Mouse (Mus musculus) activated CD4-positive, CD25-positive, alpha-beta regulatory T cell, adult 4 months (primary cell): ENCODE measurements around the gene Krt20. TPM values are rescaled to one million over a fixed set of nuclear protein-coding genes. Genes with fewer than 3 reads are reported as not detected.

ENCODE experiments used
- ATAC-seq: one replicate; pipeline ENCODE4 v1.8.0; 2017
- polyA plus RNA-seq, 2 experiments: library from polyadenylated mRNA; unstranded; fragments of 100-300 nt; shearing (Covaris generic); gene quantifications; one replicate each; pipeline ENCODE4 v1.2.1; 2017

Krt20 gene
- polyA plus RNA-seq, 2 experiments from 2014 or later, result 0.17 TPM; not detected in 1

- ATAC-seq, result no peak
These were observed 31.8 kb downstream of the Krt20 start for GRCm38 (mm10) chr11:99406186-99406585.

DNA sequence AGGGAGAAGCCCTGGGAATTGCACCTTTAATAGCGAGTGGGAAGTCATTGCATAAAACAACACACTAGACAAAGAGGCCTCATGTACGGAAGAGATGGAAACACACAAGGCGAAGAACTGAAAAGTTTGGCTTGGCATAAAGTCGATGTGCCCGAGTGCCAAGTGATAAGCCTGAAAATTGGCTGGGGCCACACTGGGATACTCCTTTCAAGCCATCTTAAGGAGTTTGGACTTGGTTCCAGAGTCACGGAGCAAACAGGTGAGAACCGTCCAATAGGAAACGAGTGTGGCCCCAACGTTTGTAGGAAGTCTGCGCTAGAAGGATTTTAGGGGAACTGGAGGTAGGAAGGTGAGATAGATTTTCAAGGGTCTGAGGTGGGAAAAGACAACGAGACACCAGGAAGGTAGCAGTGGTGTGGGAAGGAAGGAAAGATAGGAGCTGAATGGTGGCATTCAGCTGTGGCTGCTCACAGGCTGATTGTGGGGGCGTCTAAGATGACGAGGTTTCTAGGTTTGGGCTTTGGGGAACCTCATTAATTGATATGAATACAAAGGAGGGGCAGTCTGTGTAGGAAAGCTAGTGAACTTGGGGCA, 37.9 kb downstream of the Krt20 start:
- ATAC-seq, result no peak

DNA sequence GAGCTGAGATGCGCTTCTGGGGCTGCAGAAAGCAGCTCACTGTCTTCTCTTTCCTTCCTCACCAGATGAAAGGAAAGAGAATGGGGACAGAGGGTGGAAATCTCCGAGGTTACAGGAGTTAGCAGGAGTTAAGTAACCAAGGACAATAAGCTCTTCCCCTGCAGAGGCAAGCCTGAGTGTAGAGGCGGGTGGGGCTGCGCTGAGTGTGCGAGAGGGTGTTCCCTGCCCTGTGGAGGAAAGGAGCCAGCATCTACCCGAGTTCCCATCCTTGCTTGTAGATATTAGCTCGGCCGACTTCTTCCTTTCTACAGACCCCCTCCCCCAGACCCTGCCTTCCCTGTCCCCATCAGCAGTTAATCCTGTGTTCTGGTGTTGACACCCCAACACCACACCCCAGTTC, 39.1 kb downstream of the Krt20 start:
- no peak for ATAC-seq

GRCm38 (mm10) chr11:99398084-99398483, 39.9 kb downstream of the Krt20 start:
- ATAC-seq, result no peak

DNA sequence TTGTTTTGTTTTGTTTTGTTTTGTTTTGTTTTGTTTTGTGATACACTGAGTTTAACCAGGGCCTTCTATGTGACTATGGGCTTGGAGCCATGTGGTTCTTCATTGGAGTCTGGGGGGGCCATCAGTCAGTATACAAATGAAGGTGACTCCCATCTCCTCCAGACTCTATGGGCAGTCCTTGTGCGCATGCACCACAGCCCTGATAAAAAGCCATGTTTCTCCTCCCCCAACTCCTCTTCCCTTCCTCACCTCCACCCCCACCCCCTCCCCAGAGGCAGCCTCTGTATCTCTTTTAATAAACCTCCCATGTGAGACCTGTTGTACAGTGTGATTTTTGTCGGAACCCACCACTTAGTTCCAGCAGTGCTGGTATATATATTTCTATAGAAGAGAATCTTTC, 41.3 kb downstream of the Krt20 start:
- ATAC-seq, result no peak

- no peak for ATAC-seq
These were observed 41.9 kb downstream of the Krt20 start for GRCm38 (mm10) chr11:99396034-99396433.

DNA sequence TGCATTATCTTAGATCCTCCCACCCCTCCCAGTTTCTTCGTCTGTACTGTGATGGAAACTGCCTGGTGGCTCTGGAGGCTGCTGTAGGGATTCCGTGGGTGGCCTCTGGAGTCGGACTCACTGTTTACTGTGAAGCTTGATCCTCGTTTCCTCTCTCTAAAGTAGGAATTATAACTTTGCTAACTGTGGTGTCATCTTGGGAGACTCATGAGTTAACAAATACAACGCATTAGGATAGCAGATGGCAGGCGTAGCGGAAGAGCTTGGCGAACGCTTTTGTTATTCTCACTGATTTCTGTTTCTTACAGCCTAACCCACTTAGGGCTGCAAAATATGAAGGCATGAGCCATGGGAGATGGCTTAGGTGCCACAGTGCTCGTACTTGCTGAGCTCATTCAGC, 45.5 kb downstream of the Krt20 start:
- no peak for ATAC-seq

GRCm38 (mm10) chr11:99391375-99391774, 46.6 kb downstream of the Krt20 start:
- no peak for ATAC-seq

- no peak for ATAC-seq
These were observed 47.1 kb downstream of the Krt20 start for GRCm38 (mm10) chr11:99390866-99391265.

DNA sequence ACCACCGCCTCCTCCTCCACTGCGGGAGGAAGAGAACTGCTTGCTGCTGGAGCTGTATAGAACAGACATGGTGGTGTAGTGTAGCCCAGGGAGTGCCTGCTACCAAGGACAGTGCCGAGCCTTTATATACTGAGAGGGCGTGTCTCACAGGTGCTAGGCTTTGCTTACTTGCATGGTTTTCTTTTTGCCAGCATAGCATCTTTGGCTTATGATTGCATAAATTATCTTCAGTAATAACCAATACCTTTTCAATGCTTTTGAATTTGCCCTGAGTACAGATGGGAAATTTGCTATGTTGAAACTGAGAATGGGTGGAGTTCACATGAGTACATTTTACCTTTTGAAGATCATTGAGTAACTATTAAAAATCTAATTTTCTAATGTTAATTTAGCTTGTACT, 48.7 kb downstream of the Krt20 start, which contains the start of gene Krt10:
Gene Krt10 (minus strand): TSS at position 101 of the 400 bp plus-strand sequence.
- no peak for ATAC-seq

DNA sequence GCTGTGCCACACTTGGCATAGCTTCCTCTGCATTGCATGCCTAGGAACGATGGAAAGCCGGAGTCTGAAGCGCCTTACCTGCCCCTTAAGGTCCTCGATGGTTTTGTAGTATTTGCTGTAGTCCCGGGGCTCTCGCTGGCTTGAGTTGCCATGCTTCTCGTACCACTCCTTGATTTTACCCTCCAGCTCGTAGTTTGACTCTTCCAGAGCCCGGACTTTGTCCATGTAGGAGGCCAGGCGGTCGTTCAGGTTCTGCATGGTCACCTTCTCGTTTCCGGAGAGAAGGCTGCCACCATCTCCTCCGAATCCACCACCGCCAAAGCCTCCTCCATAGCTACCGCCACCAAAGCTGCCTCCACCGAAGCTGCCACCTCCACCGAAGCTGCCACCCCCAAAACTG, 49.3 kb downstream of the Krt20 start:
- no peak for ATAC-seq

- ATAC-seq, result peak; percentile 65
These were observed 51.9 kb downstream of the Krt20 start for GRCm38 (mm10) chr11:99385813-99386721.

- ATAC-seq, result no peak
These were observed 58.4 kb downstream of the Krt20 start for GRCm38 (mm10) chr11:99379568-99379967.

Other genes with a start within 250 kb of the Krt20 start
- 100 to 1,000 TPM; 133 to 172 TPM for gene Smarce1, start 207.1 kb downstream of the Krt20 start, polyA plus RNA-seq
- 1 to 10 TPM; 1.4 to 1.7 TPM for gene Krt222, start 194.1 kb downstream of the Krt20 start, polyA plus RNA-seq
- gene Krt24, start 152.9 kb downstream of the Krt20 start, polyA plus RNA-seq, result not detected
- not detected for gene Krt25, start 115.2 kb downstream of the Krt20 start, polyA plus RNA-seq
- not detected for gene Krt26, start 100.2 kb downstream of the Krt20 start, polyA plus RNA-seq
- gene Krt27, start 87.0 kb downstream of the Krt20 start, polyA plus RNA-seq, result under 1 TPM in 1 of 2 experiments, not detected in 1; 0.21 TPM
- not detected for gene Krt28, start 63.2 kb downstream of the Krt20 start, polyA plus RNA-seq
- gene Krt10, start 48.8 kb downstream of the Krt20 start, polyA plus RNA-seq, result 1 to 10 TPM; 3.6 to 4.2 TPM
- gene Krt12, start 15.9 kb downstream of the Krt20 start, polyA plus RNA-seq, result not detected
- not detected for gene Krt23, start 55.0 kb upstream of the Krt20 start, polyA plus RNA-seq
- gene Krt39, start 83.2 kb upstream of the Krt20 start, polyA plus RNA-seq, result not detected
- not detected for gene Krt40, start 105.0 kb upstream of the Krt20 start, polyA plus RNA-seq
- not detected for gene Krtap3-3, start 112.7 kb upstream of the Krt20 start, polyA plus RNA-seq
- gene Krtap3-2, start 118.7 kb upstream of the Krt20 start, polyA plus RNA-seq, result not detected
- not detected for gene Gm11939, start 121.3 kb upstream of the Krt20 start, polyA plus RNA-seq
- gene Krtap3-1, start 128.5 kb upstream of the Krt20 start, polyA plus RNA-seq, result not detected
- gene Krtap1-5, start 142.9 kb upstream of the Krt20 start, polyA plus RNA-seq, result not detected
- gene Krtap1-4, start 145.5 kb upstream of the Krt20 start, polyA plus RNA-seq, result not detected
- not detected for gene Krtap1-3, start 153.2 kb upstream of the Krt20 start, polyA plus RNA-seq
- gene Krtap9-3, start 160.0 kb upstream of the Krt20 start, polyA plus RNA-seq, result not detected
- gene Gm11938, start 165.2 kb upstream of the Krt20 start, polyA plus RNA-seq, result not detected
- not detected for gene Gm11937, start 172.0 kb upstream of the Krt20 start, polyA plus RNA-seq
- not detected for gene Krtap2-4, start 176.7 kb upstream of the Krt20 start, polyA plus RNA-seq
- gene Gm11562, start 182.3 kb upstream of the Krt20 start, polyA plus RNA-seq, result not detected
- not detected for gene Krtap4-1, start 190.1 kb upstream of the Krt20 start, polyA plus RNA-seq
- not detected for gene Krtap4-2, start 196.9 kb upstream of the Krt20 start, polyA plus RNA-seq
- gene Krtap4-7, start 205.9 kb upstream of the Krt20 start, polyA plus RNA-seq, result not detected
- not detected for gene Gm11555, start 212.1 kb upstream of the Krt20 start, polyA plus RNA-seq
- not detected for gene Gm11563, start 220.8 kb upstream of the Krt20 start, polyA plus RNA-seq
- not detected for gene Krtap4-6, start 227.8 kb upstream of the Krt20 start, polyA plus RNA-seq